Mouse (Mus musculus): ENCODE measurements around the gene Plac8. TPM values are rescaled to one million over a fixed set of nuclear protein-coding genes. Genes with fewer than 3 reads are reported as not detected.
A peak's percentile ranks its signal among the peaks of the same experiment; 100 is the strongest.

Plac8 gene
- polyA plus RNA-seq, 1 experiment from 2014 or later = 34.3 TPM

DNA sequence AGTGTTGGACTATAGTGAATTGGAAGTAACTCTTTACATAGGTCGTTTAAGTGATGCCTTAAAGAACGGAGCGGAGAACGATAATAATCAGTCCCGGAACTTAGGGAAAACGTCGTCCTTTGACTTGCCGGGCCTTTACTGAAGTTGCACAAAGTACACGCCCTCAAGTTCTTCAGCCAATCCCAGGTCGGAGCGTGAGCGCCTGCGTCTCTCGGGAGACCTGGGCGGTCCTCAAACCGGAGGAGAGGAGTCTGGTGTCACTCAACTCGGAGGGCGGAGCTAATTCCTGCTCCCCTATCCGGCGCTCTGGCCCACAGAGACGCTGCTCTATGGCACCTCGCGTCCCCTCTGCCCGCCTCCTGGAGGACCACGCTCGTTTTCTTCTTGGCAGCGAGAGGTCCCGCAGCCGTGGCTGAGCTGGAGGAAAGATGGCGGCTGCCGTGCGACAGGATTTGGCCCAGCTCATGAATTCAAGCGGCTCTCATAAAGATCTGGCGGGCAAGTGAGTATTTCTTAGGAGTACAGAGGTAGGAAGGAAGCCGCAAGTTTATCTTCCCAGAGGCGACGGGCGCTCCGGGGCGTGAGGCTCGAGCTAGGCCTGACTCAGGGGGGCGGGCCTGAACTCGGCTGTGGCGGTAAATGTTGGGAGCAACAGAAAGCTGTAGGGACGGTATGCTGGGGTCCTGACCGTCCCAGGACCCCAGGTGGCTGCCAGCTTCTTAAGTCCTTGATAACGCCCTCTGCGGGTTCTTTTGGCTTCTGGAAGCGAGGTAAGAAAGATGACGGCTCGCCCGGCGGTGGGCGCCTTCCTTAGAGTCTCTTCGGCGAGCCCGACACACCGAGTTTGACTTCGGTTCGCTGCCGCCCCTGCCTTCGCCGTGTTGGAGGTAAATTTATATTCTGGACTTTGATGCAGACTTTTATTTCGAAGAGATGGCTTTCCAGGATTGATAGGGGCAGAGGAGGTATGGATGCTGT lies 53.7 kb downstream of the Plac8 start, which contains the start of gene Cops4:
Gene Cops4, plus strand, starts transcription at position 261 of the 978 bp plus-strand sequence.
- H3K9ac ChIP-seq (ENCODE audit: low read depth, low read length) = peak within 1 kb of the TSS; percentile 71
- peak within 1 kb of the TSS; percentile 81 for H3K4me2 ChIP-seq
- no peaks in the 10 kb centered on the region for H3K27me3 ChIP-seq (replicated peaks; ENCODE audit: control insufficient read depth, insufficient read depth, low read length)
- WGBS = under 1% methylated on average over 64 of the region's 64 CpGs
- H3K4me1 ChIP-seq (replicated peaks; ENCODE audit: control insufficient read depth, insufficient read depth, low read length) = peaks cover 5% of the 10 kb centered on the region
- H3K9me3 ChIP-seq (ENCODE audit: control insufficient read depth, low read length) = no peaks in the 10 kb centered on the region
- no peaks in the 10 kb centered on the region for H3K36me3 ChIP-seq (ENCODE audit: control insufficient read depth, insufficient read depth, low read length)
- DNase-seq (ENCODE audit: low spot score) (peak; percentile 92), ATAC-seq (replicated peaks; ENCODE audit: low FRiP score) (peak; percentile 100)
- H3K4me3 ChIP-seq (ENCODE audit: low read depth, low read length) = peak within 1 kb of the TSS; percentile 76
- peak within 1 kb of the TSS; percentile 40 for H3K27ac ChIP-seq (ENCODE audit: low read depth, low read length)

DNA sequence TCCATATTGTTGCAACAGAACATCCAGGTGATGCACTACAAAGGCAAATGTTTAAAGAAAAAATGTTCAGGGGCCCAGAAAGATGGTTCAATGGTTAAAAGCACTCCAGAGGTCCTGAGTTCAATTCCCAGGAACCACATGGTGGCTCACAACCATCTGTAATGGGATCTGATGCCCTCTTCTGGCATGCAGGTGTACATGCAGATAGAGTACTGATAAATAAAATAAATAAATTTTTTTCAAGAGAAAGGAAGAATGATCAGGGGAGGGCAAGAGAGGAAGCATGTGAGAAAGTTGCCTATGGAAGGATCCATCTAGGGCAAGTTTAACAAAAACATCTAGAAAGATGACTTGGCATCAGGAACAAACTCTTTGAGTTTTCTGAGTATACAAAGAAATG lies 59.5 kb downstream of the Plac8 start:
- no peak for ATAC-seq (replicated peaks; ENCODE audit: low FRiP score)

DNA sequence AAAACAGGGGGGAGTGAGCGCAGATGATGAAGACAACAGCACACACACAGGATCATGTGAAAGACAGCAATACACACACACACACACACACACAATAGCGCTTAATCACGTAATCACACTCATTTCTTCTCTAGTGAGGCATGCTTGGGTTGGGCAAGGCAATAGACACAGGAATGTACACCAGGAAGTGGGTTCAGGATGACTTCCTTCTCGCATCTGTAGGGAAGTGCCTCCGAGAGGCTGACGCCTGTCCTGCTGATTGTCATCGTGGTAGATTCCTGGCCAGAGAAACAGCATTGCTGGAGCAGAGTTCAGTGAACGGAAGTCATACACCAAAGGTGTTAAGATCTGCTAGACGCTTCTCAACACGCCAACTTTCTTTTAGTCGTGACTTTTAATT lies 62.8 kb downstream of the Plac8 start:
- Histone ChIP-seq H3K4me1 (replicated peaks; ENCODE audit: control insufficient read depth, insufficient read depth, low read length) (no peaks in the 10 kb centered on the region), H3K9ac (ENCODE audit: low read depth, low read length) (no peak overlapping the region), H3K36me3 (ENCODE audit: control insufficient read depth, insufficient read depth, low read length) (no peaks in the 10 kb centered on the region), H3K4me3 (ENCODE audit: low read depth, low read length) (no peak overlapping the region), H3K9me3 (ENCODE audit: control insufficient read depth, low read length) (no peaks in the 10 kb centered on the region), H3K27ac (ENCODE audit: low read depth, low read length) (no peak overlapping the region), H3K27me3 (replicated peaks; ENCODE audit: control insufficient read depth, insufficient read depth, low read length) (no peaks in the 10 kb centered on the region), H3K4me2 (0 out of 2 replicates have a peak overlapping the region, but pooled peaks have one; percentile 3)
- ATAC-seq (replicated peaks; ENCODE audit: low FRiP score) (no peak), DNase-seq (ENCODE audit: low spot score) (no peak)
- WGBS = 40% methylated on average over 11 of the region's 11 CpGs

More for the DNA sequence above, 59.5 kb downstream of the Plac8 start:
- no peaks in the 10 kb centered on the region for H3K9me3 ChIP-seq (ENCODE audit: control insufficient read depth, low read length)
- no peaks in the 10 kb centered on the region for H3K4me1 ChIP-seq (replicated peaks; ENCODE audit: control insufficient read depth, insufficient read depth, low read length)
- no peaks in the 10 kb centered on the region for H3K27me3 ChIP-seq (replicated peaks; ENCODE audit: control insufficient read depth, insufficient read depth, low read length)
- DNase-seq (ENCODE audit: low spot score) = no peak
- H3K4me2 ChIP-seq = no peak overlapping the region
- no peak overlapping the region for H3K4me3 ChIP-seq (ENCODE audit: low read depth, low read length)
- no peaks in the 10 kb centered on the region for H3K36me3 ChIP-seq (ENCODE audit: control insufficient read depth, insufficient read depth, low read length)
- no peak overlapping the region for H3K27ac ChIP-seq (ENCODE audit: low read depth, low read length)
- no peak overlapping the region for H3K9ac ChIP-seq (ENCODE audit: low read depth, low read length)

Other genes with a start within 250 kb of the Plac8 start
- gene Sec31a, start 156.0 kb downstream of the Plac8 start, polyA plus RNA-seq (2014; fragmentation: Nextera tagmentation; extraction: Ambion mirVana) = 125 and 131 TPM in 2 replicates
- gene Lin54, start 71.6 kb downstream of the Plac8 start, polyA plus RNA-seq (2014; fragmentation: Nextera tagmentation; extraction: Ambion mirVana) = 16.2 and 17.3 TPM in 2 replicates
- 166 and 176 TPM in 2 replicates for gene Cops4, start 53.9 kb downstream of the Plac8 start, polyA plus RNA-seq (2014; fragmentation: Nextera tagmentation; extraction: Ambion mirVana)
- gene Coq2, start 102.9 kb upstream of the Plac8 start, polyA plus RNA-seq (2014; fragmentation: Nextera tagmentation; extraction: Ambion mirVana) = 58.7 and 63.6 TPM in 2 replicates
- gene Hpse, start 147.5 kb upstream of the Plac8 start, polyA plus RNA-seq (2014; fragmentation: Nextera tagmentation; extraction: Ambion mirVana) = 2.0 and 3.0 TPM in 2 replicates
- 28.2 and 29.4 TPM in 2 replicates for gene Helq, start 226.4 kb upstream of the Plac8 start, polyA plus RNA-seq (2014; fragmentation: Nextera tagmentation; extraction: Ambion mirVana)
- 210 and 211 TPM in 2 replicates for gene Mrps18c, start 226.4 kb upstream of the Plac8 start, polyA plus RNA-seq (2014; fragmentation: Nextera tagmentation; extraction: Ambion mirVana)
- gene Abraxas1, start 248.7 kb upstream of the Plac8 start, polyA plus RNA-seq (2014; fragmentation: Nextera tagmentation; extraction: Ambion mirVana) = 36.8 and 37.4 TPM in 2 replicates